Mouse (Mus musculus): ENCODE data around the gene Zbtb38. TPM values are rescaled to one million over a fixed set of nuclear protein-coding genes. Genes with fewer than 3 reads are reported as not detected.

Zbtb38 gene
- polyA plus RNA-seq, 1 experiment from 2014 or later, result 20.5 TPM

DNA sequence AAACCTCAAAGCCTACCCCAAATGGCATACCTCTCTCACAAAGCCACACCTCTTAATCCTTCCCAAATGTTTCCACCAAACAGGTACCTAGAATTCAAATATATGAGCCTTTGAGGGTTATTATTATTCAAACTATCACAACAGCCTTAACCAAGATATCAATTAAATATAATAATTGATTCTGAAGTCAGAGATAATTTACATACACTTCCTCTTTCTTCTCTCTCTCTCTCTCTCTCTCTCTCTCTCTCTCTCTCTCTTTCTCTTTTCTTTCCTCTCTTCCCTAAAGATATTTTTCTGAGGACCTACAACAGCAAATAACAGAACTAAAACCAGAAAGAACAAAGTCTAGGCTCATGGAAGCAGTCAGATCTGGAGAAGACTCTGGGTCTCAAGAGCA lies 15.2 kb upstream of the Zbtb38 start:
- Histone ChIP-seq H3K27ac (ENCODE audit: low read depth, low read length) (no peak overlapping the region), H3K4me3 (ENCODE audit: low read length) (no peak overlapping the region), H3K4me2 (replicated peaks; ENCODE audit: low read depth, low read length) (no peak overlapping the region), H3K36me3 (ENCODE audit: control insufficient read depth, insufficient read depth, low read length) (no peaks in the 10 kb centered on the region), H3K9me3 (ENCODE audit: control insufficient read depth, low read length) (no peaks in the 10 kb centered on the region), H3K9ac (ENCODE audit: low read depth, low read length) (no peak overlapping the region), H3K27me3 (ENCODE audit: control insufficient read depth, insufficient read depth, low read length) (no peaks in the 10 kb centered on the region), H3K4me1 (ENCODE audit: control insufficient read depth, insufficient read depth, low read length) (peaks cover 4% of the 10 kb centered on the region; the same call in 1 of the 2 replicates)
- ATAC-seq (ENCODE audit: low FRiP score, low TSS enrichment), result no peak

DNA sequence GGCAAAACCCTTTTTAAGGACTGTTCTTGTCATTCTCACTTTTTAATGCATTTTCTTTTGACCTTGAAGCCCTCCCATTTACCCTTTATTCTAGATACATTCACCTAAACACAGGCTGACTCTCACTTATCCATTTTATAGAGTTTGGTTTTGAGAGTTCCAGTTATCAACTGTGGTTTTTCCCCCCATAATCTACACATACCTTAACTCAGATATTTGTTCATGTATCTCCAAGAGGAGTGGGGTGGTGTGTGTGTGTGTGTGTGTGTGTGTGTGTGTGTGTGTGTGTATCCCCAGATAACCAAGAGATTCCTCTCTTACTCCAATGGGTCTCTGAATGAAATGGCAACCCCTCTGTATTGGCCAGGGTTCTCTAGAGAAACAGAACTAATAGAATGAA lies 13.4 kb upstream of the Zbtb38 start:
- no peak for ATAC-seq (ENCODE audit: low FRiP score, low TSS enrichment)
- Histone ChIP-seq H3K27ac (ENCODE audit: low read depth, low read length) (no peak overlapping the region), H3K4me2 (replicated peaks; ENCODE audit: low read depth, low read length) (no peak overlapping the region), H3K9me3 (ENCODE audit: control insufficient read depth, low read length) (no peaks in the 10 kb centered on the region), H3K27me3 (ENCODE audit: control insufficient read depth, insufficient read depth, low read length) (no peaks in the 10 kb centered on the region), H3K4me3 (ENCODE audit: low read length) (no peak overlapping the region), H3K36me3 (ENCODE audit: control insufficient read depth, insufficient read depth, low read length) (no peaks in the 10 kb centered on the region), H3K4me1 (ENCODE audit: control insufficient read depth, insufficient read depth, low read length) (peaks cover 4% of the 10 kb centered on the region; the same call in 1 of the 2 replicates), H3K9ac (ENCODE audit: low read depth, low read length) (no peak overlapping the region)

DNA sequence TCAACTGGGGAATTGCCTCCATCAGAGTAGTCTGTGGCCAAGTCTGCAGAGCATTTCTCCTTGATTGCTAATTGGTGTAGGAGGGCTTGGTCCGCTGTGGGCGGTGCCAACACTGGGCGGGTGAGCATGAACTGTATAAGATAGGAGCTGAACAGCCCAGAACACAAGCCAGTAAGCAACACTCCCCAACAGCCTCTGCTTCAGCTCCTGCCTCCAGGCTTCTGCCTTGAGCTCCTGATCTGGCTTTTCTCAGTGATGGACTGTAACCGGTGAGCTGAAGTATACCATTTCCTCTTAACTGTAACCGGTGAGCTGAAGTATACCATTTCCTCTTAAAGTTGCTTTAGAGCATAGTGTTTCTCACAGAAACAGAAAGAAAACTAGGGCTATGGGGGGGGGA lies 12.8 kb upstream of the Zbtb38 start:
- WGBS, result 45% methylated on average over 5 of the region's 5 CpGs
- ATAC-seq (ENCODE audit: low FRiP score, low TSS enrichment), result peak; percentile 43; the same call in 1 of the 2 replicates

DNA sequence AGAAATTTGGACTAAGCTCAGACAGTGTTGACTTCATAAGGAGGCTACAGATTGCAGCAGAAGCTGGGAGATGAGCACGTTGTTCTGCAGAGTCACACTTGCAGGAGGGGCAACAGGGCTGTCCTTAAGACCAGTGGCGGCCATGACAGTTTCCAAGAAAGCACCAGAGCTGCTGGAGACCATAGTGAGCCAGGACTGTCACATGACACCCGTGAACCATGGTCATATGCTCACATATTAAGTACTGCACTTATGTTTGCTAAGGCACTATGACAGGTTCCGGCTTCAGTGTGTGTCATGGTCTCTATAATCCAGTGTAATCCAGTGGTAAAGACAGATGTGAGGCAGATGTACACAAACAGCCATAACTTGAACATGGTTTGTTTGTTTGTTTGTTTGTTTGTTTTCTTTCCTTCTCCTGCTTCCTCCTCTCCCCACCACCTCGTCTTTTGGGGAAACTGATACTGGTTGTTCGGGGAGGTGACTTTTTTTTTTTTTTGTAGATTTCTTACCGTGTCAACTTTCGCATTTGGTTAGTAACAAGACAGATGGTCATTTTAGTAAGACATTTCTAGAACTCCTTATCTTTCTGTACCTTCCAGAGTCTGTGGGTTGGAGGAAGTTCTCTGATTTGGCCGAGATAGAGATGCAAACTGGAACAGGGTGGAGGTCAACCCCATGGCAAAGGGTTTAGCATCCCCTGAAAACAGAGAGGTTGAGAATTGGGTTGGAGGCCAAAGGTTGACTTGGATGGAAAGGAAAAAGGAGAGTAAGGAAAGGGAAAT lies 11.4 kb upstream of the Zbtb38 start:
- Histone ChIP-seq H3K9ac (ENCODE audit: low read depth, low read length) (no peak overlapping the region), H3K36me3 (ENCODE audit: control insufficient read depth, insufficient read depth, low read length) (no peaks in the 10 kb centered on the region), H3K27ac (ENCODE audit: low read depth, low read length) (no peak overlapping the region), H3K4me1 (ENCODE audit: control insufficient read depth, insufficient read depth, low read length) (peaks cover 4% of the 10 kb centered on the region; the same call in 1 of the 2 replicates), H3K4me3 (ENCODE audit: low read length) (no peak overlapping the region), H3K27me3 (ENCODE audit: control insufficient read depth, insufficient read depth, low read length) (no peaks in the 10 kb centered on the region), H3K4me2 (replicated peaks; ENCODE audit: low read depth, low read length) (no peak overlapping the region), H3K9me3 (ENCODE audit: control insufficient read depth, low read length) (no peaks in the 10 kb centered on the region)
- WGBS, result 86% methylated on average over 9 of the region's 9 CpGs
- ATAC-seq (ENCODE audit: low FRiP score, low TSS enrichment), result no peak

More for the DNA sequence above, 12.8 kb upstream of the Zbtb38 start:
- no peaks in the 10 kb centered on the region for H3K27me3 ChIP-seq (ENCODE audit: control insufficient read depth, insufficient read depth, low read length)
- H3K9me3 ChIP-seq (ENCODE audit: control insufficient read depth, low read length), result no peaks in the 10 kb centered on the region
- H3K36me3 ChIP-seq (ENCODE audit: control insufficient read depth, insufficient read depth, low read length), result no peaks in the 10 kb centered on the region
- H3K4me3 ChIP-seq (ENCODE audit: low read length), result no peak overlapping the region
- peaks cover 4% of the 10 kb centered on the region; the same call in 1 of the 2 replicates for H3K4me1 ChIP-seq (ENCODE audit: control insufficient read depth, insufficient read depth, low read length)
- no peak overlapping the region for H3K9ac ChIP-seq (ENCODE audit: low read depth, low read length)
- H3K4me2 ChIP-seq (replicated peaks; ENCODE audit: low read depth, low read length), result no peak overlapping the region
- H3K27ac ChIP-seq (ENCODE audit: low read depth, low read length), result no peak overlapping the region

DNA sequence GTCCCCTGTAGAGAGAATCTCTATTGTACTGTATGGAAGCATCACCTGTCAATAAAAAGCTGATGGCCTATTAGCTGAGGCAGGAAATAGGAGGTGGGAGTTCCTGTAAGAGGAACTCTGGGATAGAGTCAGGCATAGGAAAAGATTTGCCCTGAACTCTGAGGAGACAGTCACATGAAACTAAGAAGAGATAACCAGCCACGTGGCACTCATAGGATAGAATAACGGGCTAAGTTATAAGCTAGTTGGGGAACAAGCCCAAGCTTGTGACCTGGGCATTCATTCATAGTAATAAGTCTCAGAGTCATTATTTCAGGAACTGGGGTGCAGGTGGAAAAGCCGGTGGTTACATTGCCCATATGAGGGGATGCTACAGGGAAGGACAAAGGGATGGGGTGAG lies 10.4 kb upstream of the Zbtb38 start:
- H3K9me3 ChIP-seq (ENCODE audit: control insufficient read depth, low read length), result no peaks in the 10 kb centered on the region
- WGBS, result 95% methylated on average over 3 of the region's 3 CpGs
- ATAC-seq (ENCODE audit: low FRiP score, low TSS enrichment), result no peak
- no peak overlapping the region for H3K27ac ChIP-seq (ENCODE audit: low read depth, low read length)
- H3K4me1 ChIP-seq (ENCODE audit: control insufficient read depth, insufficient read depth, low read length), result peaks cover 4% of the 10 kb centered on the region; the same call in 1 of the 2 replicates
- no peak overlapping the region for H3K9ac ChIP-seq (ENCODE audit: low read depth, low read length)
- H3K4me3 ChIP-seq (ENCODE audit: low read length), result no peak overlapping the region
- no peaks in the 10 kb centered on the region for H3K36me3 ChIP-seq (ENCODE audit: control insufficient read depth, insufficient read depth, low read length)
- H3K27me3 ChIP-seq (ENCODE audit: control insufficient read depth, insufficient read depth, low read length), result no peaks in the 10 kb centered on the region
- no peak overlapping the region for H3K4me2 ChIP-seq (replicated peaks; ENCODE audit: low read depth, low read length)

DNA sequence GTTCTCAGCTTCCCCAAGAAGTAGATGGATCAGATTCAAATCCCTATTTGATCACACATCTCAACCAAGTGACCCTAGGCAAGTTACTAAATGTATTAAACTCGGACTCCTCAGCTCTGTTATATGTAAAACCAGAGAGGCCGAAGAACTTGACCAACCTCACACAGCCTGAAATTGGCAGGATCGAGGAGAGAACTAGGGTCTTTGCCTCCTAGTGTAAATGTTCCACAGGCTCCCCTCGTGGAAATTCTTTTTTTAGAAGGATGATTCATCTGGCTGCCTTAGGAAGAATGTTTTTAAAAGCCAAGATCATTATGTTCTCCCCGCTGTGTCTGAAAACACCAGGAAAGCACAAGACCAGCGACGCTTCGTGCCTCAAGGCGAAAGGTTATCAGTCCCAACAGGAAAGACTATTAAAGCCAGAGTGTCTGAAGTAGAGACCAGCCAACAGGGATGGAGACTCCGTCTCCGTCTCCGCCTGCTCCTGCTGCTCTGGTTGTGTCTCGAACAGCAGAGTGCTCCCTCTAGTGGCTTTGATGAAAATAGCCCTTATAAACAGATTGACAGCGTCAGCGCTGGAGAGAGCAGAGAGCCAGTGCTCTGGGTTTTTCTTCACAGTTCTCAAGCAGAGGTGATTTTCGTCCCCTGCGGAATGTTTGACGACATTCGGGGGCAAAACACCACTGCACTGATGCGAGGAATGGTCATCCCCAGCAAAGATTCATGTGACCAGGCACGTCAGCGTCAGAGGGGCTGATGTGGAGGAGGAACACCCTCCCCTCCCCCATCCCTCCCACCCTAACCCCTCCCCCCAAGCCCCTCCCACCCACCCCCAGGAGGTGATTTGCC lies 6.3 kb upstream of the Zbtb38 start:
- Histone ChIP-seq H3K9ac (ENCODE audit: low read depth, low read length) (no peak overlapping the region), H3K9me3 (ENCODE audit: control insufficient read depth, low read length) (no peaks in the 10 kb centered on the region), H3K27me3 (ENCODE audit: control insufficient read depth, insufficient read depth, low read length) (no peaks in the 10 kb centered on the region), H3K27ac (ENCODE audit: low read depth, low read length) (no peak overlapping the region), H3K36me3 (ENCODE audit: control insufficient read depth, insufficient read depth, low read length) (no peaks in the 10 kb centered on the region), H3K4me1 (ENCODE audit: control insufficient read depth, insufficient read depth, low read length) (no peaks in the 10 kb centered on the region), H3K4me2 (replicated peaks; ENCODE audit: low read depth, low read length) (peak overlapping the region; percentile 47), H3K4me3 (ENCODE audit: low read length) (peak overlapping the region; percentile 26)
- 11% methylated on average over 22 of the region's 22 CpGs for WGBS
- ATAC-seq (ENCODE audit: low FRiP score, low TSS enrichment), result peak; percentile 95

DNA sequence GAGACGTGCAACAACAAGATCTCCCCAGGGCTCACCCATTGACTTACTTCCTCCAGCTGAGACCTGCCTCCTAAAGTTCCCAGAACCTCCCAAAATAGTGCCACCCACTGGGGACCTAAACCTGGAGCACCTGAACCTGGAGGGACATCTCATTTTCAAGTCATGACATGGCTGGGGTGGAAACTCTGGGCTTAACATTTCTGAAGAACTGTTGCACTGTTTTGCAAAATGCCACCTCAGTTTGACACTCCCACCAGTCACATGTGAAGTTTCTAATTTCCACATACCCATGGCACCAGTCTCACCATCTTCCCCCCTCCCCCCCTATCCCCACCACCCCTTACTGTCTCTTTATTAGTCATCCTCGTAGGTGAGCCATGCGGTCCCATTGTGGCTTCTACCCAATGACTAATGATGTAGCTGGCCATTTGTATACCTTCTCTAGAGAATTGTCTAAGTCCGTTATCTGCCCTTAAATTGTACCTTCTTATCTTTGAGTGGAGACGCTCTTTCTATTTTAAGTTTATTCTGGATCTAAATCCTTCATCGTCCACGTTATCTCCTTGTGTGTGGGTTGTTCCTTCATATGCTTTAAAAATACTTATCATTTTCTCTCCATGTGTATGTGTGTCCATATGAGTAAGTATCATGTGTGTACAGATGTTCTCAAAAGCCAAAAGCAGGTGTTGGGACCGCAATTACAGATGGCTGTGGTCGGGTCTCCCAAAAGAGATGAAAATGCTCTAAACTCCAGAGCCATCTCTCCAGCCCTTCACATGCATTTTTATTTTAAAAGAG lies 4.2 kb upstream of the Zbtb38 start:
- Histone ChIP-seq H3K36me3 (ENCODE audit: control insufficient read depth, insufficient read depth, low read length) (no peaks in the 10 kb centered on the region), H3K4me3 (ENCODE audit: low read length) (no peak overlapping the region), H3K4me1 (ENCODE audit: control insufficient read depth, insufficient read depth, low read length) (no peaks in the 10 kb centered on the region), H3K27ac (ENCODE audit: low read depth, low read length) (no peak overlapping the region), H3K27me3 (ENCODE audit: control insufficient read depth, insufficient read depth, low read length) (no peaks in the 10 kb centered on the region), H3K9ac (ENCODE audit: low read depth, low read length) (no peak overlapping the region), H3K4me2 (replicated peaks; ENCODE audit: low read depth, low read length) (no peak overlapping the region), H3K9me3 (ENCODE audit: control insufficient read depth, low read length) (no peaks in the 10 kb centered on the region)
- WGBS, result 93% methylated on average over 9 of the region's 9 CpGs
- ATAC-seq (ENCODE audit: low FRiP score, low TSS enrichment), result no peak

DNA sequence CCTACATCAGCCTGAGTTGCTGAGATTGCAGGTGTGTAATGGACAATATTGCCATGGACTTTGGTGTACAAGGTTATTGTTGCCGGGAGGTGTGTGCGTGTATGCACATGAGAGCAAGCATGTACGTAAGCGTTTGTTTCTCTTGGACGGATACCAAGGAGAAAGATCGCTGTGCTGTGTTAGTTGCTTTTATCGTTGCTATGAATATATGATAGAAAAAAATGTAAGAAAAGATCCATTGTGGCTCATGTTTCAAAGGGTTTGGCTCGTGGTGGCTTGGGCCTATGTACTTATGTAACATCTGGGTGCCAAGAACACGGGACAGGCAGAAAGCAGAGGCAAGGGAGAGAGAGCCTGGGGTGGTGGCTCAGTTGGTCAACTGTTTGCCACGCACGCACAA lies 3.1 kb upstream of the Zbtb38 start:
- no peaks in the 10 kb centered on the region for H3K9me3 ChIP-seq (ENCODE audit: control insufficient read depth, low read length)
- no peaks in the 10 kb centered on the region for H3K4me1 ChIP-seq (ENCODE audit: control insufficient read depth, insufficient read depth, low read length)
- no peak overlapping the region for H3K27ac ChIP-seq (ENCODE audit: low read depth, low read length)
- WGBS, result 78% methylated on average over 11 of the region's 11 CpGs
- H3K4me3 ChIP-seq (ENCODE audit: low read length), result no peak overlapping the region
- H3K27me3 ChIP-seq (ENCODE audit: control insufficient read depth, insufficient read depth, low read length), result no peaks in the 10 kb centered on the region
- no peak overlapping the region for H3K4me2 ChIP-seq (replicated peaks; ENCODE audit: low read depth, low read length)
- no peak overlapping the region for H3K9ac ChIP-seq (ENCODE audit: low read depth, low read length)
- no peak for ATAC-seq (ENCODE audit: low FRiP score, low TSS enrichment)
- H3K36me3 ChIP-seq (ENCODE audit: control insufficient read depth, insufficient read depth, low read length), result no peaks in the 10 kb centered on the region
